Mouse (Mus musculus) ES-Bruce4 (cell line): ENCODE data around the gene Borcs6. TPM values are rescaled to one million over a fixed set of nuclear protein-coding genes. Genes with fewer than 3 reads are reported as not detected.

Experiments
- H3K27ac ChIP-seq: 2 replicates; pipeline ENCODE4 v1.5.1; 2012; ENCODE audit warnings: low read length, inconsistent platforms; ENCODE audit not compliant: insufficient read depth
- H3K27me3 ChIP-seq: 2 replicates; pipeline ENCODE4 v1.6.1; 2012; ENCODE audit warnings: mild to moderate bottlenecking, low read length, inconsistent platforms; ENCODE audit not compliant: control insufficient read depth, poor library complexity, insufficient read depth, severe bottlenecking
- H3K36me3 ChIP-seq: 2 replicates; pipeline ENCODE4 v1.6.1; 2012; ENCODE audit warnings: inconsistent platforms, mild to moderate bottlenecking, low read length, moderate library complexity; ENCODE audit not compliant: control insufficient read depth, poor library complexity, insufficient read depth, severe bottlenecking
- H3K4me1 ChIP-seq: one replicate; pipeline ENCODE4 v1.8.1; 2011; ENCODE audit warnings: low read length; ENCODE audit not compliant: control insufficient read depth, insufficient read depth
- H3K4me3 ChIP-seq: 2 replicates; pipeline ENCODE4 v1.5.1; 2011; ENCODE audit warnings: low read depth, mild to moderate bottlenecking, low read length
- H3K9ac ChIP-seq: 2 replicates; pipeline ENCODE4 v1.6.1; 2012; ENCODE audit warnings: low read depth, mild to moderate bottlenecking, inconsistent platforms; ENCODE audit not compliant: poor library complexity, severe bottlenecking
- H3K9me3 ChIP-seq: replicated peaks from 2 replicates; pipeline ENCODE4 v1.6.1; 2012; ENCODE audit warnings: mild to moderate bottlenecking, low read length, inconsistent platforms; ENCODE audit not compliant: control insufficient read depth, poor library complexity, insufficient read depth, severe bottlenecking
- CTCF ChIP-seq: IDR thresholded peaks from one replicate; pipeline ENCODE4 v1.8.1; 2011; ENCODE audit warnings: low read depth, low read length
- EP300 ChIP-seq: IDR thresholded peaks from 2 replicates; pipeline ENCODE4 v1.6.1; 2011; ENCODE audit warnings: low read depth, low read length; ENCODE audit not compliant: insufficient read depth
- POLR2A ChIP-seq: IDR thresholded peaks from one replicate; pipeline ENCODE4 v1.8.1; 2011; ENCODE audit warnings: low read length; ENCODE audit not compliant: insufficient read depth
- polyA plus RNA-seq: library from polyadenylated mRNA; stranded (reverse); fragments of >200 nt; gene quantifications from 2 replicates; pipeline ENCODE4 v1.2.4, GENCODE M21; 2011; ENCODE audit warnings: low read depth; ENCODE audit not compliant: missing spikeins, insufficient read depth, insufficient read length

Gene Borcs6
- polyA plus RNA-seq, 1 experiment = 4.0 TPM

GRCm38 (mm10) chr11:69065394-69065925 is 5.9 kb downstream of the Borcs6 start:
- H3K4me3 ChIP-seq = no peak overlapping the region
- no peaks in the 10 kb centered on the region for H3K4me1 ChIP-seq
- H3K27ac ChIP-seq = no peak overlapping the region
- no peaks in the 10 kb centered on the region for H3K27me3 ChIP-seq
- no peaks in the 10 kb centered on the region for H3K9me3 ChIP-seq
- peak overlapping the region; percentile 45; the same call in 1 of the 2 replicates for H3K9ac ChIP-seq
- no peaks in the 10 kb centered on the region for H3K36me3 ChIP-seq
- TF ChIP-seq EP300 (no peak), CTCF (no peak), POLR2A (no peak)

GRCm38 (mm10) chr11:69066163-69066861 is 6.8 kb downstream of the Borcs6 start:
- Histone ChIP-seq H3K36me3 (no peaks in the 10 kb centered on the region), H3K27me3 (no peaks in the 10 kb centered on the region), H3K27ac (no peak overlapping the region), H3K4me3 (peak overlapping the region; percentile 57), H3K4me1 (no peaks in the 10 kb centered on the region), H3K9ac (peak overlapping the region; percentile 45), H3K9me3 (no peaks in the 10 kb centered on the region)
- TF ChIP-seq POLR2A (no peak), EP300 (no peak), CTCF (no peak)

DNA sequence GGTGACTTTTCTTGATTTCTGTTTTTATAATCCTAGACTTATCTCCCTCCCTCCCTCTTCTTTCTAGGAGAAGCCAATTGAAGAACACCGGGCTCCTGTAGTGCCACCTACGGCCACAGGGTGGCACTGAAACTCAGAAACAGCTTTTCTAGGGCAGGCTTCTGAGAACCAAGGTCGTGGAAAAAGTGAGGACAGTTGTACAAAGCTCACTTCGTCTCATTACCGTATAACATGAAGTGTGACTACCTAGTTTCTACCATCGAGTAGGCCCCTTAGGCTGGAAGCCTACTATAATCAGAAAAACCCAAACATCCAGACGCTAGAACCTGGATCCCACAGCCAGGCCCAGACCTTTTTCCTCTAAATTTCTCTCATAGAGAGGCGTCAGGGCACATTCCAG is 7.4 kb downstream of the Borcs6 start:
- Histone ChIP-seq H3K4me3 (no peak overlapping the region), H3K9ac (peak overlapping the region; percentile 45), H3K4me1 (no peaks in the 10 kb centered on the region), H3K27me3 (no peaks in the 10 kb centered on the region), H3K9me3 (no peaks in the 10 kb centered on the region), H3K36me3 (no peaks in the 10 kb centered on the region), H3K27ac (peak overlapping the region; percentile 55; the same call in 1 of the 2 replicates)
- peak; percentile 64 for TF ChIP-seq CTCF
- no peak for TF ChIP-seq POLR2A
- TF ChIP-seq EP300 = no peak

DNA sequence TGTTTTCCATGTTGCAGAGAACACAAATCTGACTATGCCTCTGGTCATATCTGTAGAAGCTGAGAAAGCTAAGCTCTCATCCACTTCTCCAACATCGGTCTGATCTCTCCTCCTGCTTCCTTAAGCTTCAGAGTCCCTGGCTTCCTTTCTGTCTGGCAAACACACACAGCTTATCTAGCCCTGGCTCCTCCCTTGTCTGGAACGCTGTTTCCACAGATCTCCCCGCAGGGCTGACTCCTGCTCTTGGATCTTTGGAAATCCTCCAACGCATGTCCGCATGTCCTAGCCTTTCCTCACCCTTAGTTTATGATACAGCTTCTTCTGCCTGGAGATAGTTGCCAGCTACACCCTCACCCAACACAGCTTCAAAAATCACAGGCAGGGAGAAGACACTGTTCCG is 8.1 kb downstream of the Borcs6 start:
- no peak for TF ChIP-seq POLR2A
- TF ChIP-seq EP300 = no peak
- TF ChIP-seq CTCF = no peak
- Histone ChIP-seq H3K36me3 (no peaks in the 10 kb centered on the region), H3K27me3 (no peaks in the 10 kb centered on the region), H3K4me3 (no peak overlapping the region), H3K9me3 (no peaks in the 10 kb centered on the region), H3K9ac (no peak overlapping the region), H3K27ac (no peak overlapping the region), H3K4me1 (no peaks in the 10 kb centered on the region)

DNA sequence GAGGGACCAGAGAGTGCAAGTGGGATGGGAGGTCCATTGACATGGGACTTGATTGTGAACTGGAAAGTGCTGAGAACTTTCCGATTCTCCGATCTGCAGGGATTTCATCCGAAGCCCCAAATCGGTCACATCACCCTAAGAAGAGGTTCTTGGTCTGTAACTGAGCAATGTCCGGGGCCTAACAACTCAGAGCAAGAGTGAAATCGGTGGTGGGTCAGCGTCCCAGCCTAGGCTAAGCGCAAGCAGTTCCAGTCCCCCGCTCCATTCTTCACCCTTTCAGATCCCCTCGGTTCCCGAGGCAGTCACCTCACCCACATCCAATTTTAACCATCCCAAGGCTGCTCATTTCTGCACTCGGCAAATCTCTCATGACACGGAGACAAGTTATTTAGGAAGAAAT is 10.6 kb downstream of the Borcs6 start:
- no peaks in the 10 kb centered on the region for H3K27me3 ChIP-seq
- H3K9me3 ChIP-seq = no peaks in the 10 kb centered on the region
- peaks cover 5% of the 10 kb centered on the region for H3K4me1 ChIP-seq
- H3K4me3 ChIP-seq = peak overlapping the region; percentile 93
- peak overlapping the region; percentile 67 for H3K9ac ChIP-seq
- peak overlapping the region; percentile 21; the same call in 1 of the 2 replicates for H3K27ac ChIP-seq
- H3K36me3 ChIP-seq = no peaks in the 10 kb centered on the region
- TF ChIP-seq POLR2A = no peak
- no peak for TF ChIP-seq EP300
- TF ChIP-seq CTCF = no peak

- Histone ChIP-seq H3K36me3 (no peaks in the 10 kb centered on the region), H3K4me3 (peak within 1 kb of the TSS; percentile 93), H3K27me3 (no peaks in the 10 kb centered on the region), H3K9ac (peak within 1 kb of the TSS; percentile 67), H3K27ac (peak within 1 kb of the TSS; percentile 21; the same call in 1 of the 2 replicates), H3K9me3 (no peaks in the 10 kb centered on the region), H3K4me1 (peaks cover 5% of the 10 kb centered on the region)
- TF ChIP-seq EP300 = no peak
- TF ChIP-seq POLR2A = peak; percentile 97
Observed at GRCm38 (mm10) chr11:69070590-69071222, 11.2 kb downstream of the Borcs6 start, which contains the start of gene Tmem107. Gene Tmem107, plus strand, starts transcription at chr11:69070806.
